Mouse (Mus musculus): ENCODE measurements around the gene Rgs17. TPM values are rescaled to one million over a fixed set of nuclear protein-coding genes. Genes with fewer than 3 reads are reported as not detected.

Gene Rgs17
- polyA plus RNA-seq, 1 experiment: 0.03 TPM

GRCm38 (mm10) chr10:5802866-5803265, 119.3 kb downstream of the Rgs17 start:
- TF ChIP-seq CTCF (IDR thresholded peaks at IDR 0.05; ENCODE audit: extremely low read depth, insufficient read length, insufficient replicate concordance, low read depth, low read length): no peak
- no peak for TF ChIP-seq POLR2A (IDR thresholded peaks at IDR 0.05; ENCODE audit: low read depth, low read length)
- H3K36me3 ChIP-seq (ENCODE audit: control insufficient read depth, insufficient read depth, low read length): peaks cover 24% of the 10 kb centered on the region
- peak overlapping the region; percentile 42 for H3K4me3 ChIP-seq (ENCODE audit: low read depth, low read length)
- WGBS: 5% methylated on average over 6 of the region's 6 CpGs
- peaks cover 12% of the 10 kb centered on the region for H3K4me1 ChIP-seq (ENCODE audit: control insufficient read depth, insufficient read depth, insufficient read length, low read length)
- no peaks in the 10 kb centered on the region for H3K27me3 ChIP-seq (ENCODE audit: control insufficient read depth, insufficient read depth, low read length)
- no peak overlapping the region for H3K27ac ChIP-seq (ENCODE audit: insufficient read depth, low read depth, low read length)

- 96% methylated on average over 1 of the region's 1 CpGs for WGBS
- TF ChIP-seq POLR2A (IDR thresholded peaks at IDR 0.05; ENCODE audit: low read depth, low read length) (no peak), CTCF (IDR thresholded peaks at IDR 0.05; ENCODE audit: extremely low read depth, insufficient read length, insufficient replicate concordance, low read depth, low read length) (no peak)
Observed at GRCm38 (mm10) chr10:5800490-5800889, 121.7 kb downstream of the Rgs17 start.

DNA sequence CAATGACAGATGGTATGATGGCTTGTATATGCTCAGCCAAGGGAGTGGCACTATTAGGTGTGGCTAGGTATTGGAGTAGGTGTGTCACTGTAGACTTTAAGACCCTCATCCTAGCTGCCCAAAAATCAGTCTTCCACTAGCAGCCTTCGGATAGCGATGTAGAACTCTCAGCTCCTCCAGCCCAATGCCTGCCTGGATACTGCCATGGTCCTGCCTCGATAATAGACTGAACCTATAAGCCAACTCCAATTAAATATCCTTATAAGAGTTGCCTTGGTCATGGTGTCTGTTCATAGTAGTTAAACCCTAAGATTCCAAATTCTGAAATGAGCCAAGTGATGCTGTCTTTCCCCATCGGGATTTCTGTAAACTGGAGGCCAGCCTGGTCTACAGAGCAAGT, 124.1 kb downstream of the Rgs17 start:
- Histone ChIP-seq H3K36me3 (ENCODE audit: control insufficient read depth, insufficient read depth, low read length) (peaks cover 24% of the 10 kb centered on the region), H3K4me1 (ENCODE audit: control insufficient read depth, insufficient read depth, insufficient read length, low read length) (peaks cover 2% of the 10 kb centered on the region), H3K4me3 (ENCODE audit: low read depth, low read length) (no peak overlapping the region), H3K27me3 (ENCODE audit: control insufficient read depth, insufficient read depth, low read length) (no peaks in the 10 kb centered on the region), H3K27ac (ENCODE audit: insufficient read depth, low read depth, low read length) (no peak overlapping the region)
- 78% methylated on average over 4 of the region's 4 CpGs for WGBS
- TF ChIP-seq CTCF (IDR thresholded peaks at IDR 0.05; ENCODE audit: extremely low read depth, insufficient read length, insufficient replicate concordance, low read depth, low read length): no peak
- no peak for TF ChIP-seq POLR2A (IDR thresholded peaks at IDR 0.05; ENCODE audit: low read depth, low read length)

More at GRCm38 (mm10) chr10:5800490-5800889, 121.7 kb downstream of the Rgs17 start:
- Histone ChIP-seq H3K27ac (ENCODE audit: insufficient read depth, low read depth, low read length) (no peak overlapping the region), H3K4me1 (ENCODE audit: control insufficient read depth, insufficient read depth, insufficient read length, low read length) (peaks cover 8% of the 10 kb centered on the region), H3K4me3 (ENCODE audit: low read depth, low read length) (no peak overlapping the region), H3K36me3 (ENCODE audit: control insufficient read depth, insufficient read depth, low read length) (peaks cover 24% of the 10 kb centered on the region), H3K27me3 (ENCODE audit: control insufficient read depth, insufficient read depth, low read length) (no peaks in the 10 kb centered on the region)

GRCm38 (mm10) chr10:5790657-5791056, 131.5 kb downstream of the Rgs17 start:
- WGBS: 19% methylated on average over 12 of the region's 12 CpGs
- no peak overlapping the region for H3K4me3 ChIP-seq (ENCODE audit: low read depth, low read length)
- H3K27me3 ChIP-seq (ENCODE audit: control insufficient read depth, insufficient read depth, low read length): 0 out of 2 replicates have a peak, but pooled peaks cover 2% of the 10 kb centered on the region
- TF ChIP-seq CTCF (IDR thresholded peaks at IDR 0.05; ENCODE audit: extremely low read depth, insufficient read length, insufficient replicate concordance, low read depth, low read length) (no peak), POLR2A (IDR thresholded peaks at IDR 0.05; ENCODE audit: low read depth, low read length) (no peak)
- no peak overlapping the region for H3K27ac ChIP-seq (ENCODE audit: insufficient read depth, low read depth, low read length)
- no peaks in the 10 kb centered on the region for H3K4me1 ChIP-seq (ENCODE audit: control insufficient read depth, insufficient read depth, insufficient read length, low read length)
- H3K36me3 ChIP-seq (ENCODE audit: control insufficient read depth, insufficient read depth, low read length): no peaks in the 10 kb centered on the region

DNA sequence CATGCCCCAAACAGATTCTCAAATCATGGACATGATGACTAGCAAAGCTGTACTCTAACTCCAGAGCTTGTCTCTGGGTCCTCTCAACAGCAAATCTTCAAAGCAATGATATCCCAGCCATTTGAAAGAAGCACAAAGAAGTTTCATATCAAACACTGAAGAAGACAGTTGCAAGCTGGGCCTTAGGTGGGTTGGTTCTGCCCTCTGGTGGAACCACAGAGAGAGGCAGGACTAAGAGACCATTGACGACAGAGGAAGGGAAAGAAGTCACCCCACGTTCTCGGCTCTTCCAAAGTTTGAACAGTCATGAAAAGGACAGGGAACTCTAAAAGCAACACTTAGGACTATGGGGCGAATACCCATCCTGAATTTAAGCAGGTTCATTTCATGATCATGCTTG, 135.3 kb downstream of the Rgs17 start:
- no peak overlapping the region for H3K4me3 ChIP-seq (ENCODE audit: low read depth, low read length)
- TF ChIP-seq POLR2A (IDR thresholded peaks at IDR 0.05; ENCODE audit: low read depth, low read length): no peak
- TF ChIP-seq CTCF (IDR thresholded peaks at IDR 0.05; ENCODE audit: extremely low read depth, insufficient read length, insufficient replicate concordance, low read depth, low read length): peak; percentile 51; the same call in 1 of the 2 replicates
- WGBS: 18% methylated on average over 4 of the region's 4 CpGs
- H3K36me3 ChIP-seq (ENCODE audit: control insufficient read depth, insufficient read depth, low read length): no peaks in the 10 kb centered on the region
- no peaks in the 10 kb centered on the region for H3K4me1 ChIP-seq (ENCODE audit: control insufficient read depth, insufficient read depth, insufficient read length, low read length)
- 0 out of 2 replicates have a peak, but pooled peaks cover 2% of the 10 kb centered on the region for H3K27me3 ChIP-seq (ENCODE audit: control insufficient read depth, insufficient read depth, low read length)
- no peak overlapping the region for H3K27ac ChIP-seq (ENCODE audit: insufficient read depth, low read depth, low read length)

Other genes with a start within 250 kb of the Rgs17 start
- gene Fbxo5, start 116.8 kb downstream of the Rgs17 start, polyA plus RNA-seq (2012; rRNA removed): 0.53 and 0.70 TPM in 2 replicates
- 1.3 and 1.7 TPM in 2 replicates for gene Mtrf1l, start 98.5 kb downstream of the Rgs17 start, polyA plus RNA-seq (2012; rRNA removed)